Mouse (Mus musculus) CD4-positive naive resting alpha-beta T cell, adult 76 days (primary cell): Measurements from ENCODE around the gene Eaf1. TPM values are rescaled to one million over a fixed set of nuclear protein-coding genes. Genes with fewer than 3 reads are reported as not detected.

Experiments
- total RNA-seq: library from RNA; stranded (reverse); gene quantifications from one replicate; pipeline ENCODE4 v1.2.4, GENCODE M21; 2023

The Eaf1 gene
- total RNA-seq: 43.0 TPM

GRCm38 (mm10) chr14:31494349-31494974 lies at the start of gene Eaf1:
Eaf1 (plus strand) TSS chr14:31494399.

GRCm38 (mm10) chr14:31494975-31495455 lies 816 bp downstream of the Eaf1 start, which contains the start of gene Mettl6:
Mettl6 (minus strand) TSS chr14:31495040.

Other genes with a start within 250 kb of the Eaf1 start
- gene Phf7, start 243.1 kb upstream of the Eaf1 start, total RNA-seq: 12.0 TPM
- gene Bap1, start 242.9 kb upstream of the Eaf1 start, total RNA-seq: 98.1 TPM
- gene Dnah1, start 170.5 kb upstream of the Eaf1 start, total RNA-seq: 0.06 TPM
- 54.1 TPM for gene Capn7, start 157.8 kb upstream of the Eaf1 start, total RNA-seq
- 74.8 TPM for gene Sh3bp5, start 58.3 kb upstream of the Eaf1 start, total RNA-seq
- gene Mettl6, start 641 bp downstream of the Eaf1 start, total RNA-seq: 46.8 TPM
- gene Colq, start 96.9 kb downstream of the Eaf1 start, total RNA-seq: 1.1 TPM
- gene Gm49387, start 146.5 kb downstream of the Eaf1 start, total RNA-seq: not detected
- 8.3 TPM for gene Btd, start 146.6 kb downstream of the Eaf1 start, total RNA-seq
- gene Hacl1, start 146.9 kb downstream of the Eaf1 start, total RNA-seq: 11.0 TPM